Mouse (Mus musculus): ENCODE measurements at regions not wholly inside any gene's neighbourhood (a gene's known extent, or its start where the extent isn't known, plus 50 kb on each side); places are given as distances from the start of the nearest gene placed in this dataset.

DNA sequence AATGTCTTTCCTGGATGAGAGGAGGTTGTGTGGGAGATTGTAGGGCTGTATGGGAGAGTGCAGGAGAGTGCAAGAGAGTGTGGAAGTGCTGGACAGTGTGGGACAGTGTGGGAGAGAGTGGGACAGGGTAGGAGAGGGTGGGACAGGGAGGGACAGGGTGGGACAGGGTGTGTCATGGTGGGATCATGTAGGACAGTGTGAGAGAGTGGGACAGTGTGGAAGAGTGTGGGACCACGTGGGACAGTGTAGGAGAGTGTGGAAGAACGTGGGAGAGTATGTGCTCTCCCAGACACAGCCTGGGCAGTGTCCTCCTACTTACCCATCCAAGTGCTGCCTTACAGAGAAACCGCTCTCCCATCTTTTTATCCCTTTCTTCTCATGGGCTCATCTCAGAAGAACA lies 78.9 kb downstream of the Rps15a start:
- TF ChIP-seq JUND (IDR thresholded peaks at IDR 0.05; ENCODE audit: low read depth, low read length) = no peak
- Histone ChIP-seq H3K36me3 (ENCODE audit: control insufficient read depth in 1 of 2, insufficient read depth in 2 of 2, low read length in 2 of 2) (no peaks in the 10 kb centered on the region), H3K27ac (ENCODE audit: control insufficient read depth, low read depth, low read length) (no peak overlapping the region), H3K27me3 (ENCODE audit: control insufficient read depth in 1 of 2, insufficient read depth in 2 of 2, low read length in 2 of 2) (no peaks in the 10 kb centered on the region), H3K4me3 (ENCODE audit: control insufficient read depth in 1 of 2, insufficient read depth in 1 of 2, low read depth in 2 of 2, low read length in 2 of 2) (no peak overlapping the region), H3K9me3 (replicated peaks; ENCODE audit: insufficient read depth, low read length) (no peaks in the 10 kb centered on the region), H3K4me1 (ENCODE audit: control insufficient read depth in 1 of 2, insufficient read depth in 2 of 2, low read length in 2 of 2) (no peaks in the 10 kb centered on the region), H3K9ac (ENCODE audit: control insufficient read depth, low read depth, low read length, poor library complexity, severe bottlenecking) (no peak overlapping the region), H3K79me2 (ENCODE audit: control insufficient read depth, insufficient read depth, low read length, poor library complexity) (no peaks in the 10 kb centered on the region)
- DNase-seq (ENCODE audit: low read depth, low spot score) = no peak

DNA sequence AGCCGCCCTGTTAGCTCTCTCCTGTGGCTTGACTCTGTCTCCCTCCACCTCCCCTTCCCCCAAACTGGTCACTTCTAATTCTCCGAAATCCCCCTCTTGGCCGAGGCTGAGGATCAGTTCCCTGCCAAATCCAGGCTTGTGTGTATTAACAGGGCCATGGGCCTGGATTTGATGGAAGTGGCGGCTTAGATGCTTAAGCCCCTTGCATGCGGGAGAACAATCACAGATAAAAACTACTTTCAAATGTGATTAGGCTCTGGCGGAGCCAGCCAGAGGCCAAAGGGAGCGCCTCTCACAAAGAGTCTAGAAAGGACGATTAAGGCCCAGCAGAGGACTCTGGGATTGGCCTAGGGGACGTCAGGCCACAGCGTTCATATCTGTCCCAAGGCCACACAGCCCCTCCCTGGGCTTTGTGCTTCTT lies 89.9 kb downstream of the Rps15a start:
- Histone ChIP-seq H3K9ac (ENCODE audit: control insufficient read depth, low read depth, low read length, poor library complexity, severe bottlenecking) (no peak overlapping the region), H3K27ac (ENCODE audit: control insufficient read depth, low read depth, low read length) (no peak overlapping the region), H3K4me3 (ENCODE audit: control insufficient read depth in 1 of 2, insufficient read depth in 1 of 2, low read depth in 2 of 2, low read length in 2 of 2) (no peak overlapping the region), H3K9me3 (replicated peaks; ENCODE audit: insufficient read depth, low read length) (no peaks in the 10 kb centered on the region), H3K79me2 (ENCODE audit: control insufficient read depth, insufficient read depth, low read length, poor library complexity) (no peaks in the 10 kb centered on the region), H3K4me1 (ENCODE audit: control insufficient read depth in 1 of 2, insufficient read depth in 2 of 2, low read length in 2 of 2) (no peaks in the 10 kb centered on the region), H3K27me3 (ENCODE audit: control insufficient read depth in 1 of 2, insufficient read depth in 2 of 2, low read length in 2 of 2) (no peaks in the 10 kb centered on the region), H3K36me3 (ENCODE audit: control insufficient read depth in 1 of 2, insufficient read depth in 2 of 2, low read length in 2 of 2) (no peaks in the 10 kb centered on the region)
- DNase-seq (ENCODE audit: low read depth, low spot score) = no peak
- no peak for TF ChIP-seq UBTF (IDR thresholded peaks at IDR 0.05; ENCODE audit: borderline replicate concordance, insufficient read depth, low read depth, low read length)
- no peak for TF ChIP-seq MAX (IDR thresholded peaks at IDR 0.05; ENCODE audit: low read length)
- no peak for TF ChIP-seq ZC3H11A (IDR thresholded peaks at IDR 0.05; ENCODE audit: low read depth, low read length)

DNA sequence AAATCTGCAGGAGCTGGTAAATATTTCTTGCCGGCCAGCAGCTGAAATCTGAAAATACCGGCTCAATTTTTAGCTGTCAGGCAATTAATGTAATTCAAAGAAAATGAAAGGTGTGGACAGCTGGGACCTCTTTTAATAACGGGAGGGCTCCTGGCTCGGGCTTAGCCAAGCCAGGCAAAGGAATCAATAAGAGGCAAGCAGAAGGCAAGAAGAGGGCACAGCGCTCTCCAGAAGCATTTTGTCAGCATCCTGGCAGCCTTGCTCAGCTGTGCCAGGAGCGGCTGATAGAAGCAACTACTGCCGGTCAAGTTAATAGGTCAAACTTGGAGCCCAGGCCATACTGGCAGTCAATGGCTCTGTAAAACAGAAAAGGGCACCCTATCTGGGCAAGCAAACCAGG lies 111.4 kb downstream of the Rps15a start:
- no peak for TF ChIP-seq ZMIZ1 (IDR thresholded peaks at IDR 0.05; ENCODE audit: low read depth, low read length)
- no peak for TF ChIP-seq MAX (IDR thresholded peaks at IDR 0.05; ENCODE audit: low read length)
- no peak for TF ChIP-seq ZC3H11A (IDR thresholded peaks at IDR 0.05; ENCODE audit: low read depth, low read length)
- Histone ChIP-seq H3K9ac (ENCODE audit: control insufficient read depth, low read depth, low read length, poor library complexity, severe bottlenecking) (no peak overlapping the region), H3K36me3 (ENCODE audit: control insufficient read depth in 1 of 2, insufficient read depth in 2 of 2, low read length in 2 of 2) (no peaks in the 10 kb centered on the region), H3K9me3 (replicated peaks; ENCODE audit: insufficient read depth, low read length) (no peaks in the 10 kb centered on the region), H3K27ac (ENCODE audit: control insufficient read depth, low read depth, low read length) (no peak overlapping the region), H3K79me2 (ENCODE audit: control insufficient read depth, insufficient read depth, low read length, poor library complexity) (no peaks in the 10 kb centered on the region), H3K27me3 (ENCODE audit: control insufficient read depth in 1 of 2, insufficient read depth in 2 of 2, low read length in 2 of 2) (no peaks in the 10 kb centered on the region), H3K4me3 (ENCODE audit: control insufficient read depth in 1 of 2, insufficient read depth in 1 of 2, low read depth in 2 of 2, low read length in 2 of 2) (no peak overlapping the region), H3K4me1 (ENCODE audit: control insufficient read depth in 1 of 2, insufficient read depth in 2 of 2, low read length in 2 of 2) (no peaks in the 10 kb centered on the region)
- DNase-seq (ENCODE audit: low read depth, low spot score) = no peak

DNA sequence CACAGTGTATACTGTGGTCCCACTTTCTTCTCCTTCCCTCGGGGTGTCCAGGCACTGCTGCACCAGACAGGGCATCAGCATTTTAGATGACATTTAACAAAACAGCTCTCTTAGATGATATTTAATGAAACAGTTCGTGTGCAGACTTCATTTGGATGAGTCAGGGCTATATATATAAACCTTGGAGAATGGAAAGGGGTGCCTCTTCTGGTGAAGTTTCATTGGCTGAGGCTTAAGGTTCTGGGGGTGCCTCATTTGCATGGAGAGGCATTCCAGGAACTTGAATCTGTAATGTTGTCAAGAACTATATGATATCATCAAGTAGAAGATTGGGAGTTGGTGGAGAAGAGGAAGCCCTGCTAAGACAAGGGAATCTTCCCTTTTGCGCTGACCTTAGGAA lies 114.1 kb downstream of the Rps15a start:
- Histone ChIP-seq H3K9me3 (replicated peaks; ENCODE audit: insufficient read depth, low read length) (no peaks in the 10 kb centered on the region), H3K9ac (ENCODE audit: control insufficient read depth, low read depth, low read length, poor library complexity, severe bottlenecking) (no peak overlapping the region), H3K4me1 (ENCODE audit: control insufficient read depth in 1 of 2, insufficient read depth in 2 of 2, low read length in 2 of 2) (no peaks in the 10 kb centered on the region), H3K36me3 (ENCODE audit: control insufficient read depth in 1 of 2, insufficient read depth in 2 of 2, low read length in 2 of 2) (no peaks in the 10 kb centered on the region), H3K27ac (ENCODE audit: control insufficient read depth, low read depth, low read length) (no peak overlapping the region), H3K27me3 (ENCODE audit: control insufficient read depth in 1 of 2, insufficient read depth in 2 of 2, low read length in 2 of 2) (no peaks in the 10 kb centered on the region), H3K4me3 (ENCODE audit: control insufficient read depth in 1 of 2, insufficient read depth in 1 of 2, low read depth in 2 of 2, low read length in 2 of 2) (no peak overlapping the region), H3K79me2 (ENCODE audit: control insufficient read depth, insufficient read depth, low read length, poor library complexity) (no peaks in the 10 kb centered on the region)
- TF ChIP-seq NELFE (IDR thresholded peaks at IDR 0.05; ENCODE audit: low read depth, low read length) (no peak), MYC (IDR thresholded peaks at IDR 0.05; ENCODE audit: low read depth, low read length) (no peak), ZKSCAN1 (IDR thresholded peaks at IDR 0.05; ENCODE audit: low read depth, low read length) (no peak), CHD2 (IDR thresholded peaks at IDR 0.05; ENCODE audit: low read length) (no peak), MAX (IDR thresholded peaks at IDR 0.05; ENCODE audit: low read length) (no peak), CHD1 (IDR thresholded peaks at IDR 0.05; ENCODE audit: low read depth, low read length) (no peak), MAZ (IDR thresholded peaks at IDR 0.05; ENCODE audit: low read depth, low read length) (no peak), USF2 (IDR thresholded peaks at IDR 0.05; ENCODE audit: borderline replicate concordance in 1 of 2, insufficient read depth in 1 of 2, low read depth in 1 of 2, low read length in 2 of 2) (no peak), BHLHE40 (IDR thresholded peaks at IDR 0.05; ENCODE audit: borderline replicate concordance, low read depth, low read length) (no peak), GABPA (IDR thresholded peaks at IDR 0.05; ENCODE audit: low read depth, low read length) (no peak), ELF1 (IDR thresholded peaks at IDR 0.05; ENCODE audit: low read depth, low read length) (no peak), POLR2A (IDR thresholded peaks at IDR 0.05; ENCODE audit: control insufficient read depth in 1 of 2, insufficient read depth in 1 of 2, low read depth in 1 of 2, low read length in 2 of 2, poor library complexity in 1 of 2) (no peak), E2F4 (IDR thresholded peaks at IDR 0.05; ENCODE audit: borderline replicate concordance, low read depth, low read length) (no peak), MYB (IDR thresholded peaks at IDR 0.05; ENCODE audit: low read depth, low read length) (no peak), ZC3H11A (IDR thresholded peaks at IDR 0.05; ENCODE audit: low read depth, low read length) (no peak), SIN3A (IDR thresholded peaks at IDR 0.05; ENCODE audit: low read length) (no peak), MEF2A (IDR thresholded peaks at IDR 0.05; ENCODE audit: extremely low read depth, insufficient replicate concordance, low read depth, low read length, poor library complexity, severe bottlenecking) (no peak), TBP (IDR thresholded peaks at IDR 0.05; ENCODE audit: low read depth, low read length) (no peak)
- DNase-seq (ENCODE audit: low read depth, low spot score) = no peak
